Mouse (Mus musculus) liver, embryonic 16.5 days (tissue): ENCODE measurements around the gene Crxos. TPM values are rescaled to one million over a fixed set of nuclear protein-coding genes. Genes with fewer than 3 reads are reported as not detected.
"Not testable (repeated sequence)": the region's sequence is repeated elsewhere in the genome, so short reads cannot be mapped to it uniquely, and the experiment has no call there.

ENCODE experiments used
- ATAC-seq: fragments of 200-750 bp; cut with Nextera tagmentation; 2 replicates; pipeline ENCODE4 v1.8.0; 2017; ENCODE audit warnings: low read depth, mild to moderate bottlenecking, moderate number of reproducible peaks, moderate library complexity
- H3K27ac ChIP-seq: fragments of 300-500 bp; sonication (generic); 2 replicates; pipeline ENCODE4 v1.5.1; 2014; ENCODE audit warnings: mild to moderate bottlenecking, low read length
- H3K27me3 ChIP-seq: fragments of 300-500 bp; sonication (generic); 2 replicates; pipeline ENCODE4 v1.6.1; 2014; ENCODE audit warnings: low read depth, low read length, mixed read lengths; ENCODE audit not compliant: control insufficient read depth, insufficient read depth
- H3K36me3 ChIP-seq: fragments of 300-500 bp; sonication (generic); 2 replicates; pipeline ENCODE4 v1.6.1; 2014; ENCODE audit warnings: mild to moderate bottlenecking; ENCODE audit not compliant: control insufficient read depth, insufficient read depth
- H3K4me1 ChIP-seq: fragments of 300-500 bp; sonication (generic); 2 replicates; pipeline ENCODE4 v1.6.1; 2014; ENCODE audit warnings: low read depth, low read length, mixed read lengths; ENCODE audit not compliant: control insufficient read depth
- H3K4me2 ChIP-seq: fragments of 300-500 bp; sonication (generic); 2 replicates; pipeline ENCODE4 v1.6.1; 2014; ENCODE audit warnings: low read depth, low read length, mixed read lengths
- H3K4me3 ChIP-seq: fragments of 300-500 bp; sonication (generic); 2 replicates; pipeline ENCODE4 v1.5.1; 2014; ENCODE audit warnings: low read depth, mild to moderate bottlenecking, low read length
- H3K9ac ChIP-seq: fragments of 300-500 bp; sonication (generic); 2 replicates; pipeline ENCODE4 v1.6.1; 2014; ENCODE audit warnings: low read depth, low read length
- H3K9me3 ChIP-seq: fragments of 300-500 bp; sonication (generic); replicated peaks from 2 replicates; pipeline ENCODE4 v1.6.1; 2016; ENCODE audit warnings: low read length; ENCODE audit not compliant: control insufficient read depth
- whole genome bisulfite sequencing: fragments of 180-500 bp; shearing (Covaris S2); extraction: QIAGEN DNeasy Blood & Tissue Kit; methylation state at CpG from one replicate; pipeline ENCODE4 v1.1.7; 2014; ENCODE audit not compliant: insufficient replicate concordance; 5-methylcytosine and 5-hydroxymethylcytosine counted together
- polyA plus RNA-seq: library from polyadenylated mRNA; unstranded; fragments of >200 nt; fragmentation: Nextera tagmentation; extraction: Ambion mirVana; gene quantifications from 2 replicates; pipeline ENCODE4 v1.2.1, GENCODE M21; 2015

Crxos gene
- polyA plus RNA-seq, 1 experiment from 2014 or later = not detected

GRCm38 (mm10) chr7:15901366-15902048, 19.1 kb downstream of the Crxos start:
- Histone ChIP-seq H3K4me2 (no peak overlapping the region), H3K27me3 (no peaks in the 10 kb centered on the region), H3K27ac (no peak overlapping the region), H3K9me3 (no peaks in the 10 kb centered on the region), H3K4me1 (no peaks in the 10 kb centered on the region), H3K36me3 (no peaks in the 10 kb centered on the region), H3K4me3 (no peak overlapping the region), H3K9ac (no peak overlapping the region)
- no peak for ATAC-seq
- 44% methylated on average over 9 of the region's 9 CpGs for WGBS

DNA sequence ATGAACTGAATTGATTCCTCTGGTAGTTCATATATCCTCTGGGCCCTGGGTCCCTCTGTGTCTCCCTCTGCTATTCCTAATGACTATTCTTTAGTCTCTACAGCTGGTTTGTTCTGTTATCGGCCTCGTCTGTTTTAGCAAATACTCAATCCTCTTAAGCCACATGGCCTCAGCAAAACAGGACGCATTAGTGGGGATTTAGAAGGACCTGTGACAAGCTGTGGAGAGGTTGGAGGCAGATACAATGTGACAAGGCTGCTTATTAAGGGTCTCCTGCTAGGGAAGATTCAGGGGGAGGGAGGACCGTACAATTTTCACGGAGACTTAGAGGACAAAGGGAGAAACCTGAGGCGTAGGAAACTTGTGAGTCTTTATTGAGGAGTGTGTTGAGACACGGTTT, 23.4 kb downstream of the Crxos start:
- Histone ChIP-seq H3K9me3 (no peaks in the 10 kb centered on the region), H3K36me3 (no peaks in the 10 kb centered on the region), H3K4me1 (no peaks in the 10 kb centered on the region), H3K4me3 (no peak overlapping the region), H3K4me2 (no peak overlapping the region), H3K27me3 (no peaks in the 10 kb centered on the region), H3K27ac (no peak overlapping the region), H3K9ac (no peak overlapping the region)
- ATAC-seq = no peak
- WGBS = 65% methylated on average over 7 of the region's 7 CpGs

DNA sequence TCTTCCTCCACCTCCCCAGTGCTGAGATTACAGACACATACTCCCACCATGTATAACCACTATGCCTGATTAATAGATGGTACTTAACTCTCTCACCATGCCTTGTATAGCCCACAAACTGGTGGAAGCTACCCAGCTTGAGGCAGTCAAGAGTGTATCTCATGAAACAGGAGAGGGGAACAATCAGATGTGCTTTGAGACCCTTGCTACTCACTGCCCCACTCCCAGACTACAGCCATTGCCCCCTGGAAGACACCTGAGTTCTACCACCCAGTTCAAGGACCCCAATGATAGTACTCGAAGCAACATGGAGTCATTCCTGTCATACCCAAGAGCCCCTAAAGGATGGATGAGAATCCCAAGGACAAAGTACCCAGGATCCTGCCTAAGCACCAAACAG, 24.2 kb downstream of the Crxos start:
- ATAC-seq = no peak
- WGBS = 39% methylated on average over 1 of the region's 1 CpGs
- Histone ChIP-seq H3K4me3 (no peak overlapping the region), H3K9me3 (no peaks in the 10 kb centered on the region), H3K4me1 (no peaks in the 10 kb centered on the region), H3K27me3 (no peaks in the 10 kb centered on the region), H3K9ac (no peak overlapping the region), H3K4me2 (no peak overlapping the region), H3K27ac (no peak overlapping the region), H3K36me3 (no peaks in the 10 kb centered on the region)

GRCm38 (mm10) chr7:15907971-15908590, 25.7 kb downstream of the Crxos start:
- H3K27me3 ChIP-seq = no peaks in the 10 kb centered on the region
- H3K9me3 ChIP-seq = no peaks in the 10 kb centered on the region
- no peak overlapping the region for H3K9ac ChIP-seq
- H3K4me1 ChIP-seq = no peaks in the 10 kb centered on the region
- no peak for ATAC-seq
- H3K4me2 ChIP-seq = no peak overlapping the region
- 63% methylated on average over 8 of the region's 8 CpGs for WGBS
- no peak overlapping the region for H3K4me3 ChIP-seq
- no peak overlapping the region for H3K27ac ChIP-seq
- H3K36me3 ChIP-seq = no peaks in the 10 kb centered on the region

DNA sequence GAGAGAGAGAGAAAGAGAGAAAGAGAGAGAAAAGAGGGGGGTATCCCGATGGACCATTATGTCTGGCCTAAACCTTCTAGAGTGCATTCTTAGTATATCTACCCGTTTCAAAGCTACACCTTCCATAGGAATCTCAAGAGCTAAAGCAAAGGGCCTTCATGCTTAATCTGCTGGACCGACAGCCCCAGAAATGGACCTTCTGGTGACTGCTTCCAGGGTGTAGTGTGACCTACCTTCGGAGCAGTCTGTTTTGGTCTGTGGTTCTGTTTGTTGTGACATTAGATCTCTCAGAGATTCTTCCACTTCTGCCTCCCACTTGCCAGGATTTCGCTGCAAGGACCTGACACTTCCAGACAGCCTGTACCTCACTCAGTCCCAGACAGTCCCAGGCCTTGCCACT, 28.1 kb downstream of the Crxos start:
- no peak overlapping the region for H3K4me3 ChIP-seq
- no peaks in the 10 kb centered on the region for H3K27me3 ChIP-seq
- H3K36me3 ChIP-seq = no peaks in the 10 kb centered on the region
- no peak overlapping the region for H3K27ac ChIP-seq
- no peaks in the 10 kb centered on the region for H3K9me3 ChIP-seq
- no peak overlapping the region for H3K9ac ChIP-seq
- no peak overlapping the region for H3K4me2 ChIP-seq
- WGBS = 62% methylated on average over 5 of the region's 5 CpGs
- no peaks in the 10 kb centered on the region for H3K4me1 ChIP-seq
- no peak for ATAC-seq

GRCm38 (mm10) chr7:15912183-15912582, 29.8 kb downstream of the Crxos start:
- 2% methylated on average over 4 of the region's 4 CpGs for WGBS
- peaks cover 2% of the 10 kb centered on the region; the same call in 1 of the 2 replicates for H3K36me3 ChIP-seq
- no peak overlapping the region for H3K4me3 ChIP-seq
- no peaks in the 10 kb centered on the region; the same call in 1 of the 2 replicates for H3K4me1 ChIP-seq
- no peaks in the 10 kb centered on the region for H3K9me3 ChIP-seq
- no peak overlapping the region for H3K9ac ChIP-seq
- peak; percentile 27 for ATAC-seq
- no peak overlapping the region for H3K27ac ChIP-seq
- no peak overlapping the region for H3K4me2 ChIP-seq
- no peaks in the 10 kb centered on the region for H3K27me3 ChIP-seq

GRCm38 (mm10) chr7:15914252-15914651, 31.8 kb downstream of the Crxos start:
- Histone ChIP-seq H3K4me2 (no peak overlapping the region), H3K9ac (no peak overlapping the region), H3K4me3 (no peak overlapping the region), H3K4me1 (peaks cover 3% of the 10 kb centered on the region), H3K27ac (no peak overlapping the region), H3K36me3 (peaks cover 2% of the 10 kb centered on the region; the same call in 1 of the 2 replicates), H3K9me3 (no peaks in the 10 kb centered on the region), H3K27me3 (no peaks in the 10 kb centered on the region)
- 32% methylated on average over 2 of the region's 2 CpGs for WGBS
- no peak for ATAC-seq

DNA sequence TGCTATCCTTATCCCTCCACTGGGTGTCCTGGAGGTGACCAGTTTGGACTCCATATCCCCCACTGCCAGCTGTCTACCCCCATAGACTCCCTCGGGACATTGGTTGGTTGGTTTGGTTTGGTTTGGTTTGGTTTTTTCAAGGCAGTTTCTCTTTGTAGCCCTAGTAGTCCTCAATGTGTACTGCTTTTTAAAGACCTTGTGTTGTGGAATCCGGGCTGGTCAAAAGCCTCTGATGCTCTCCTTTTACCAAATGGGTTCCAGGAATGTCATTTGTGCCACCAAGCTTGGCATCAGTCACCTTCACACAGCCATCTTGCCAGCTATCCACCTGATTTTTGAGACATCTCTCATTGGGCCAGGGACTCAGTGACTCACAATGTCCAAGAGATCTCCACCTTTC, 32.3 kb downstream of the Crxos start:
- H3K9ac ChIP-seq = no peak overlapping the region
- H3K4me3 ChIP-seq = no peak overlapping the region
- H3K9me3 ChIP-seq = no peaks in the 10 kb centered on the region
- WGBS = 74% methylated on average over 2 of the region's 2 CpGs
- H3K4me2 ChIP-seq = no peak overlapping the region
- H3K36me3 ChIP-seq = peaks cover 2% of the 10 kb centered on the region; the same call in 1 of the 2 replicates
- H3K27ac ChIP-seq = no peak overlapping the region
- ATAC-seq = no peak
- peaks cover 8% of the 10 kb centered on the region for H3K4me1 ChIP-seq
- H3K27me3 ChIP-seq = no peaks in the 10 kb centered on the region

- H3K4me2 ChIP-seq, H3K9me3 ChIP-seq, H3K36me3 ChIP-seq, H3K27me3 ChIP-seq, H3K9ac ChIP-seq, H3K4me3 ChIP-seq, H3K27ac ChIP-seq, ATAC-seq: not testable (repeated sequence)
- 70% methylated on average over 4 of the region's 4 CpGs for WGBS
- peaks cover 15% of the 10 kb centered on the region for H3K4me1 ChIP-seq
These were observed 33.3 kb downstream of the Crxos start for GRCm38 (mm10) chr7:15915695-15916094.
